Mouse (Mus musculus): ENCODE data around the gene Zfp747. TPM values are rescaled to one million over a fixed set of nuclear protein-coding genes. Genes with fewer than 3 reads are reported as not detected.
"Not testable (repeated sequence)": the region's sequence is repeated elsewhere in the genome, so short reads cannot be mapped to it uniquely, and the experiment has no call there.

The Zfp747 gene
- polyA plus RNA-seq (2015; fragmentation: Nextera tagmentation; extraction: Ambion mirVana) = 10.3 and 10.5 TPM in 2 replicates

GRCm38 (mm10) chr7:127375271-127376245 lies at the start of gene Zfp747:
Gene Zfp747 (minus strand): TSS chr7:127376050.
- H3K9ac ChIP-seq = peak within 1 kb of the TSS; percentile 53
- H3K36me3 ChIP-seq (replicated peaks); H3K27me3 ChIP-seq (replicated peaks); H3K9me3 ChIP-seq; H3K4me1 ChIP-seq: not testable (repeated sequence)
- H3K4me2 ChIP-seq = peak within 1 kb of the TSS; percentile 71
- H3K27ac ChIP-seq = peak within 1 kb of the TSS; percentile 74
- peak; percentile 93 for ATAC-seq (replicated peaks)
- H3K4me3 ChIP-seq = peak within 1 kb of the TSS; percentile 56
- 2% methylated on average over 49 of the region's 49 CpGs for WGBS

GRCm38 (mm10) chr7:127425291-127425690 lies 49.4 kb upstream of the Zfp747 start:
- no peak for ATAC-seq (replicated peaks)
- Histone ChIP-seq H3K4me1 (peaks cover 15% of the 10 kb centered on the region), H3K9ac (no peak overlapping the region), H3K9me3 (no peaks in the 10 kb centered on the region), H3K36me3 (replicated peaks) (no peaks in the 10 kb centered on the region), H3K27me3 (replicated peaks) (peaks cover 15% of the 10 kb centered on the region), H3K4me2 (no peak overlapping the region), H3K27ac (no peak overlapping the region), H3K4me3 (no peak overlapping the region)
- 91% methylated on average over 3 of the region's 3 CpGs for WGBS

DNA sequence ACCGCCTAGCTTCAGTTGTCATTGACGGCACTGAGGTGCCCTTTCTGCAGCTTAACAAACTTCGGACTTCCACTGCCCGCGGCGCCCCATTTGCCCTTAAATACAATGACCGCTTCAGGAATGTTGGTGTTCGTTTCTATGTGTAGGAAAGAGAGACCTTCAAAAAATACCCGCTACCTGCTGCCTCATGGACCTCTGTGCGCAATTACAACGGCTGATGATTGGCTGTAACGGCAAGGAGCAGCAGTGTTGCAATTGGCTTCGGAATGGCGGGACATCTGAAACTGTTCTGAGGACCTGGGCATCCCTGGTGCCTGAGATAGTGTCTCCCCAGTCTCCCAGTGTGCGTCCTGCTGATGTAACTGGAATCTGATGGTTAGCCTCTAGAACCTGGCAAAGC lies 46.4 kb upstream of the Zfp747 start:
- 2% methylated on average over 15 of the region's 15 CpGs for WGBS
- Histone ChIP-seq H3K27ac (peak overlapping the region; percentile 83), H3K9me3 (no peaks in the 10 kb centered on the region), H3K4me3 (peak overlapping the region; percentile 77), H3K4me1 (peaks cover 15% of the 10 kb centered on the region), H3K9ac (peak overlapping the region; percentile 86), H3K36me3 (replicated peaks) (no peaks in the 10 kb centered on the region), H3K4me2 (peak overlapping the region; percentile 96), H3K27me3 (replicated peaks) (peaks cover 9% of the 10 kb centered on the region)
- ATAC-seq (replicated peaks) = peak; percentile 86

- H3K4me3 ChIP-seq = peak within 1 kb of the TSS; percentile 77
- no peaks in the 10 kb centered on the region for H3K9me3 ChIP-seq
- ATAC-seq (replicated peaks) = peak; percentile 95
- WGBS = under 1% methylated on average over 48 of the region's 48 CpGs
- peak within 1 kb of the TSS; percentile 96 for H3K4me2 ChIP-seq
- H3K27me3 ChIP-seq (replicated peaks) = peaks cover 9% of the 10 kb centered on the region
- H3K9ac ChIP-seq = peak within 1 kb of the TSS; percentile 86
- peak within 1 kb of the TSS; percentile 83 for H3K27ac ChIP-seq
- H3K36me3 ChIP-seq (replicated peaks) = no peaks in the 10 kb centered on the region
- H3K4me1 ChIP-seq = peaks cover 15% of the 10 kb centered on the region
These were observed 45.7 kb upstream of the Zfp747 start, which contains the start of gene Zfp688 for GRCm38 (mm10) chr7:127421388-127422191. Gene Zfp688 (minus strand): TSS chr7:127422068.

GRCm38 (mm10) chr7:127411418-127411817 lies 35.6 kb upstream of the Zfp747 start:
- H3K4me2 ChIP-seq = no peak overlapping the region
- no peaks in the 10 kb centered on the region for H3K27me3 ChIP-seq (replicated peaks)
- no peak overlapping the region for H3K27ac ChIP-seq
- no peak for ATAC-seq (replicated peaks)
- H3K4me3 ChIP-seq = no peak overlapping the region
- H3K9me3 ChIP-seq = no peaks in the 10 kb centered on the region
- 0 out of 2 replicates have a peak, but pooled peaks cover 4% of the 10 kb centered on the region for H3K4me1 ChIP-seq
- no peak overlapping the region for H3K9ac ChIP-seq
- WGBS = 73% methylated on average over 2 of the region's 2 CpGs
- H3K36me3 ChIP-seq (replicated peaks) = peaks cover 7% of the 10 kb centered on the region; the same call in 1 of the 2 replicates

- not testable (repeated sequence) for H3K27me3 ChIP-seq (replicated peaks); H3K36me3 ChIP-seq (replicated peaks); H3K9me3 ChIP-seq; H3K4me1 ChIP-seq
- Histone ChIP-seq H3K27ac (peak within 1 kb of the TSS; percentile 80), H3K4me3 (peak within 1 kb of the TSS; percentile 53), H3K9ac (peak within 1 kb of the TSS; percentile 74), H3K4me2 (peak within 1 kb of the TSS; percentile 90)
- ATAC-seq (replicated peaks) = peak; percentile 89
- 6% methylated on average over 39 of the region's 40 CpGs for WGBS
These were observed 30.4 kb upstream of the Zfp747 start, which contains the start of gene Zfp764 for GRCm38 (mm10) chr7:127406002-127406987. Gene Zfp764 (minus strand): TSS chr7:127406822.

- H3K4me1 ChIP-seq; H3K27ac ChIP-seq; H3K27me3 ChIP-seq (replicated peaks); H3K36me3 ChIP-seq (replicated peaks); ATAC-seq (replicated peaks); H3K4me2 ChIP-seq; H3K9me3 ChIP-seq; H3K9ac ChIP-seq; H3K4me3 ChIP-seq: not testable (repeated sequence)
- WGBS = 96% methylated on average over 6 of the region's 6 CpGs
These were observed 28.3 kb upstream of the Zfp747 start for GRCm38 (mm10) chr7:127404101-127404500.

DNA sequence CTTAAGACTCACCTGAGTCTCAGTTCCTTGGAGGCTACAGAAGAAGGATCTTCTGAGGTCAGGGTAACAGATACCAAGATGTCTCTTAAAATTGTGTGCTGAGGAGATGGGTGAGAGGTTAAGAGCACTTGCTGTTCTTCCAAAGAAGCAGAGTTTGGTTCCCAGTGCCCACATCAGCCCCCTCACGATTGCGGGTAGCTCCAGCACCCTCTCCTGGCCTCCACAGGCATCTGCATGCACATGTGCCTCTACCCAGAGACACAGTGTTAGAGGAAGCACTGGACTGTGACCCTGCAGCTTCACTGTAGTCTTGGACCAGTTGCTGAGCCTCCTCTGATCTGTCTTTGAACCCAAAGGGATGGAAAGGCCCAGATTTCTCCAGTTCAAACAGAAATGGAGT lies 27.1 kb upstream of the Zfp747 start:
- Histone ChIP-seq H3K9ac (no peak overlapping the region), H3K4me1 (0 out of 2 replicates have a peak, but pooled peaks cover 4% of the 10 kb centered on the region), H3K27me3 (replicated peaks) (no peaks in the 10 kb centered on the region), H3K4me2 (no peak overlapping the region), H3K4me3 (no peak overlapping the region), H3K36me3 (replicated peaks) (no peaks in the 10 kb centered on the region), H3K9me3 (no peaks in the 10 kb centered on the region), H3K27ac (no peak overlapping the region)
- 51% methylated on average over 2 of the region's 2 CpGs for WGBS
- ATAC-seq (replicated peaks) = no peak

DNA sequence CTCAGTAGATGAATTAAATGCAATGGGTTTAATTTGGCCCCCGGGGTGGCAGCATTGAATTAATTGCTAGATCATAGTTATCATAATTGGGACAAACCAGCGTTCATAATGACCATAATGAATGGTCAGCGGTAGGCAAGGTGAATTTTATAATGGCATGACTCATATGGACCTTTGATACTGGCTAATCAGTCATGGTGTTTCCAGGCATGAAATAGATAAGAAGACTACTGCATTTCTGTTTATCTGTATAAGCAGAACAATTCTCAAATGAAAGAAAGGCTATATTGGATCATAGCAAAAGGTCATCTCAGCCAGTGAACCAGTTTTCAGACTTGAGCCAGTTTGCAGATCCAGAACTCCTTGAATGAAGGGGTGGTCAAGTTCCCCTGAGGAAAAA lies 24.5 kb upstream of the Zfp747 start:
- no peak overlapping the region for H3K4me3 ChIP-seq
- no peak for ATAC-seq (replicated peaks)
- H3K27me3 ChIP-seq (replicated peaks) = no peaks in the 10 kb centered on the region

GRCm38 (mm10) chr7:127393944-127394333 lies 18.1 kb upstream of the Zfp747 start:
- Histone ChIP-seq H3K4me1 (peaks cover 15% of the 10 kb centered on the region), H3K36me3 (replicated peaks) (no peaks in the 10 kb centered on the region), H3K9ac (peak overlapping the region; percentile 92), H3K27ac (peak overlapping the region; percentile 93), H3K9me3 (no peaks in the 10 kb centered on the region), H3K27me3 (replicated peaks) (no peaks in the 10 kb centered on the region), H3K4me2 (peak overlapping the region; percentile 84), H3K4me3 (peak overlapping the region; percentile 82)
- no peak for ATAC-seq (replicated peaks)
- WGBS = 29% methylated on average over 7 of the region's 7 CpGs

More for the DNA sequence above, 24.5 kb upstream of the Zfp747 start:
- 70% methylated on average over 3 of the region's 3 CpGs for whole genome bisulfite sequencing
- Histone ChIP-seq H3K4me1 (no peaks in the 10 kb centered on the region), H3K4me2 (no peak overlapping the region), H3K36me3 (replicated peaks) (no peaks in the 10 kb centered on the region), H3K27ac (no peak overlapping the region), H3K9ac (no peak overlapping the region), H3K9me3 (no peaks in the 10 kb centered on the region)
